Mouse (Mus musculus): ENCODE measurements around the gene Iqsec1.

The Iqsec1 gene

GRCm38 (mm10) chr6:90889356-90890285, 98.9 kb downstream of the Iqsec1 start:
- DNase-seq (ENCODE audit: low spot score in 2 of 2) = no peak

- no peak for DNase-seq (ENCODE audit: low spot score in 2 of 2)
Measured at GRCm38 (mm10) chr6:90887024-90887775, 101.3 kb downstream of the Iqsec1 start.

- DNase-seq (ENCODE audit: low spot score in 2 of 2) = no peak
Measured at GRCm38 (mm10) chr6:90885626-90886025, 102.9 kb downstream of the Iqsec1 start.

- DNase-seq (ENCODE audit: low spot score in 2 of 2) = no peak
Measured at GRCm38 (mm10) chr6:90884631-90885030, 103.9 kb downstream of the Iqsec1 start.

GRCm38 (mm10) chr6:90880975-90881374, 107.5 kb downstream of the Iqsec1 start:
- no peak for DNase-seq (ENCODE audit: low spot score in 2 of 2)

GRCm38 (mm10) chr6:90880404-90880803, 108.1 kb downstream of the Iqsec1 start:
- no peak for DNase-seq (ENCODE audit: low spot score in 2 of 2)

- DNase-seq (ENCODE audit: low spot score in 2 of 2) = no peak
Measured at GRCm38 (mm10) chr6:90871581-90871980, 116.9 kb downstream of the Iqsec1 start.

GRCm38 (mm10) chr6:90868033-90868432, 120.5 kb downstream of the Iqsec1 start:
- DNase-seq (ENCODE audit: low spot score in 2 of 2) = no peak

- no peak for DNase-seq (ENCODE audit: low spot score in 2 of 2)
Measured at GRCm38 (mm10) chr6:90861370-90861769, 127.1 kb downstream of the Iqsec1 start.

- no peak for DNase-seq (ENCODE audit: low spot score in 2 of 2)
Measured at GRCm38 (mm10) chr6:90857844-90858243, 130.6 kb downstream of the Iqsec1 start.

GRCm38 (mm10) chr6:90852360-90852759, 136.1 kb downstream of the Iqsec1 start:
- DNase-seq (ENCODE audit: low spot score in 2 of 2) = no peak

GRCm38 (mm10) chr6:90848068-90848467, 140.4 kb downstream of the Iqsec1 start:
- DNase-seq (ENCODE audit: low spot score in 2 of 2) = no peak

GRCm38 (mm10) chr6:90847523-90847922, 141.0 kb downstream of the Iqsec1 start:
- DNase-seq (ENCODE audit: low spot score in 2 of 2) = no peak

- DNase-seq (ENCODE audit: low spot score in 2 of 2) = no peak
Measured at GRCm38 (mm10) chr6:90839972-90840371, 148.5 kb downstream of the Iqsec1 start.

- no peak for DNase-seq (ENCODE audit: low spot score in 2 of 2)
Measured at GRCm38 (mm10) chr6:90836749-90837148, 151.7 kb downstream of the Iqsec1 start.

GRCm38 (mm10) chr6:90829536-90829935, 158.9 kb downstream of the Iqsec1 start:
- no peak for DNase-seq (ENCODE audit: low spot score in 2 of 2)

- no peak for DNase-seq (ENCODE audit: low spot score in 2 of 2)
Measured at GRCm38 (mm10) chr6:90825063-90825462, 163.4 kb downstream of the Iqsec1 start.

GRCm38 (mm10) chr6:90823322-90823721, 165.2 kb downstream of the Iqsec1 start:
- DNase-seq (ENCODE audit: low spot score in 2 of 2) = no peak

- DNase-seq (ENCODE audit: low spot score in 2 of 2) = no peak
Measured at GRCm38 (mm10) chr6:90821916-90822602, 166.4 kb downstream of the Iqsec1 start.

GRCm38 (mm10) chr6:90819880-90820279, 168.6 kb downstream of the Iqsec1 start:
- no peak for DNase-seq (ENCODE audit: low spot score in 2 of 2)

GRCm38 (mm10) chr6:90818956-90819355, 169.5 kb downstream of the Iqsec1 start:
- peak; percentile 23 to 48 for DNase-seq (ENCODE audit: low spot score in 2 of 2)

GRCm38 (mm10) chr6:90816551-90816950, 171.9 kb downstream of the Iqsec1 start:
- DNase-seq (ENCODE audit: low spot score in 2 of 2) = no peak
